Mouse (Mus musculus): Measurements from ENCODE around the gene Gm21830.
"Not testable (repeated sequence)": the region's sequence is repeated elsewhere in the genome, so short reads cannot be mapped to it uniquely, and the experiment has no call there.

The Gm21830 gene

DNA sequence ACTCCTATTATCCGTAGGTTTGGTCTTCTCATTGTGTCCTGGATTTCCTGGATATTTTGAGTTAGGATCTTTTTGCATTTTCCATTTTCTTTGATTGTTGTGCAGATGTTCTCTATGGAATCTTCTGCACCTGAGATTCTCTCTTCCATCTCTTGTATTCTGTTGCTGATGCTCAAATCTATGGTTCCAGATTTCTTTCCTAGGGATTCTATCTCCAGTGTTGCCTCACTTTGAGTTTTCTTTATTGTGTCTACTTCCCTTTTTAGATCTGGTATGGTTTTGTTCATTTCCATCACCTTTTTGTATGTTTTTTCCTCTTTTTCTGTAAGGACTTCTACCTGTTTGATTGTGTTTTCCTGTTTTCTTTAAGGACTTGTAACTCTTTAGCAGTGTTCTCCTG is at the start of gene Gm21830:
Gm21830 (plus strand) TSS at position 301 of the 400 bp plus-strand sequence.
- DNase-seq (ENCODE audit: low spot score in 2 of 2) = not testable (repeated sequence)

DNA sequence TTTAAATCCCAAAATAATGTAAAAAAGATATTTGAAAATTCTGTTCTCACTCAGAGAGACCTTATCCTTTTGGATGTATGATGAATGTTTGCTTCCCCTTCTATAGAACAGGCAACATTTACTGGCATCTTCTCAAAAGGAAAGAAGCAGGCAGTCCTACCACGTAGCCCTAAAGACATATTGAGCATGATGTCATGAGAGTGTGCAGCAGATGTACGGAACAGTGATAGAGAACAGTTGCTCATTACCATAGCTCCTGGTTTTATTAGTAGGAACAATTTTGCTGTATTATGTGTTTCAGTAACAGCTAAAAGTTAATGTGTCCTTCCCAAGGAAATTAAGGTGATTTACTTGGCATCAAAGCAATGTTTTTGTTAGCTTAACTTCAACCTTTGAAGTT is 49.0 kb upstream of the Gm21830 start:
- no peak for DNase-seq (ENCODE audit: low spot score in 2 of 2)

DNA sequence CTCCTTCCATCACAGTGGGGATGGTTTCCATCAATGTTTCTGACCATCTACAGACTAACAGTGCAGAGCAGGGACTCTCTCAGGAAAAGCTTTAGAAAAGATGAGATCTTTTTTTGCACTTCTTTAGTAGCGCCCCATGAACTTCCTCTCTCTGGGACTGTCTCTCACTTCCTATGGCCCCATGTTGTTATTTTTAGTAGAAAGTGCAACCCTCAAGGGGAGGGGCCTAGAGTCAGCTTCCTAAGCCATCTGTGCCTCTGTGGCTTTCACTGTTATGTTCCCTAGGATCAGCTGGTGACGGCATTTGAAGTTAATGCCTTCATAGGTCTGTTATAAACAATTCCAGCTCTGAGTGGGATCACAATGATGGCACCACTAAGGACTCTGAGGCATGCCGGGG is 35.0 kb upstream of the Gm21830 start:
- DNase-seq (ENCODE audit: low spot score in 2 of 2) = no peak

DNA sequence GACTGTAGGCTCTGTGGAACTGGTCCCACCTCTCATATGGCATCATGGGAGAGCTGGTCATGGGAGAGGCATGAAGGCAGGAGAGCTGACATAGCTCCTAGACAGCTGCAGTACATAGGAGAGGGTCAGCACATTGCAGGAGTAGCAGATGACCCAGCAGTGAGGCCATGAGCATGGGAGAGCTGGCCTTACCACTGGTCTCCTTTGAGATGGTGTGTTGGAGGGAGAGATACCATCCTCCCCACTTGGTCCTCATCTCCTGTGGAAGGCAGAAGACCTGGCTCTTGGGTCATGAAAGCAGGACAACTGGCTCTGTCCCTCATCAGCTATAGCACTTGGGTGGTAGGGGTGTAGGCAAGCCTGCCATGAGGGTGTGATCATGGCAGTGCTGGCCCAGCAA is 7.3 kb downstream of the Gm21830 start:
- no peak for DNase-seq (ENCODE audit: low spot score in 2 of 2)

DNA sequence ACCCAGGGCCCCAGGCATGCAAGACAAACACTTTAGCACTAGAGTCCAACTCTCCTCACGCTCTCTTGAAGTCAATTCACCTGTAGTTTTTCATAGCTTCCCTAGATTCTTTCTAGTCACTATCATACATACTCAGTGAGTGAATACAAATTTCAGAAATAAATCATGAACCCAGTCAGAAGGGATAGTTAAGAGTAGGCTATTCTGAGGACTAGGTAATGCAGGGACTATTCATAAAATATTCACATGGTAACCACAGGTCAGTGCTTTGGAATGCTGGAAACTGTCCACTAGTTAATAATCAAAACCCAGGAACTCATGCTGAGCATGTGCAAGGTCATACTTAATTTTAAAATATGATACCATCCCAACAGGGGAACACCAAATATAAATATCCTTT is 9.3 kb downstream of the Gm21830 start:
- no peak for DNase-seq (ENCODE audit: low spot score in 2 of 2)

DNA sequence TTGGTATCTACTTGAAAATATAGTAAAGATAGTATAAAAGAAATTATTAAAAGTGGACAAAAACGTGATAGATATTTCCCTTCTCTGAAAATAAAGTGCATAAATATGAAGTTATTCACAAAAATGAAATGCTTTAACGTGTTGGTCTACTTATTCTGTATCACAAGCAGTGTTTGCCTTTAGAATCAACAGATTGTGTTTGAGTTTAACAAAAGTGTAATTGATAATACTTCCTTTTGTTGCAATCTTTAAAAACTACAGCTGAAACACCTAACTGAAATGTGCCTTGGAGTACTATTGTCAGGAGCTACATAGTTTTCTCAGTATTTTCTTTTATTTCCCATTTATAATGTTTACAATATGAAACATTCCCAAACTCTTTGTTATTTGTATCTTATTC is 19.6 kb downstream of the Gm21830 start, which contains the start of gene Gm26727:
Gm26727 (minus strand) TSS at position 101 of the 400 bp plus-strand sequence.
- DNase-seq (ENCODE audit: low spot score in 2 of 2) = no peak

DNA sequence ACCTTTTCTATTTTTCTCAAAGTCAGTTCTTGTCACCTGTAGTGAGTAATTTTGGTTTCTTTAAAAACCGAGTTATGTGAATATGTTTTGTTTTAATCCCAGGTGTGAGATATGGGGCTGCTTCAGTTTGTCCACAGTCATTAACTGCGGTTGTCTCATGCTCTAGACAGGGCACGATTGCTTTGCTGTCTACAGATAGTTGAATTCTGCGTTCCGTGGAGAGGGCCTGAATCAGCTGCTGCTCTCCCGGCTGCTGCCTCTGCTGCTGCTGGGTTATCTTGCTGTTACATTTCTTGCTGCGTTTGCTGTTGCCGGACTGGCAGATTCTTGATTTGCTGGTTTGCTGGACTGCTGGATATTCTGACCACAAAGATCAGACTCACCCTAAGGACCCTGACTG is 24.8 kb downstream of the Gm21830 start:
- DNase-seq (ENCODE audit: low spot score in 2 of 2) = no peak

DNA sequence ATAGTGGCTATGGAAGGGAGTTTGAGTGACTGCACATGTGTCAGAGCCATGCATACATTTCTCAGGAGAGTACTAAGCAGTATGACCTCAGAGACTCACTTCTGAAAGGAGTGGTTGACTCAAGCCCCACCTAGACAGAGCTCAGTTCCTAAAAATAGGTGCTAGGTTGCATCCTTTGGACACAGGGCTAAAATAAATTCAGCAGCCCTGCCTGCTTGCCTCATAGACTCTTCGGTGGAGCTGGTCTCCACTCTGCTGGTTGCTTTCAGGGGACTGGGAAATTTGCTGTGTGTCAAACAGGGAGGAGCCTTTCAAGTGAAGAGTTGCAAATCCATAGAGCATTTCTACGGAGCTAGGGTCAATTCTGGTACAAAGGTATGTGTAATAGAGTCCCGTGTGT is 32.3 kb downstream of the Gm21830 start, which contains the start of gene Xirp2:
Xirp2 (plus strand) TSS at position 223 of the 400 bp plus-strand sequence.
- DNase-seq (ENCODE audit: low spot score in 2 of 2) = no peak

DNA sequence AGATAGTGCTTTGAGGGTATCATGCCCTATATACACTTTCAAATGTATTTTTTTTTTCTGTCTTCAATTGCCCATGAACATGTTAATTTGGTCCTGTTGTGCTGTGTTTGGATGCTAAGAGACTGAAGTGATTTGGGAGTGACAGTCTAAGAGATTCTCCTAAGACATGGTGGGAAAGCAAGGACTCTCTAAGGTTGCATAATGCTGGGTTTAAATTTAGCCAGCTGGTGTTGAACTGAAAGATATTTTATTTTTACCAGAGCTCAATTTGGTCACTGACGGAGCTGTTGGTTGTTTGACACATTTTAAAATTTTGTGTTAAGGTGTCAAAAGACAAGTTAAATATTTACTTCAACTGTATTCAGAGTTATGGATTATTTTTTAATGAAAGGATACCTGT is 33.2 kb downstream of the Gm21830 start:
- no peak for DNase-seq (ENCODE audit: low spot score in 2 of 2)

DNA sequence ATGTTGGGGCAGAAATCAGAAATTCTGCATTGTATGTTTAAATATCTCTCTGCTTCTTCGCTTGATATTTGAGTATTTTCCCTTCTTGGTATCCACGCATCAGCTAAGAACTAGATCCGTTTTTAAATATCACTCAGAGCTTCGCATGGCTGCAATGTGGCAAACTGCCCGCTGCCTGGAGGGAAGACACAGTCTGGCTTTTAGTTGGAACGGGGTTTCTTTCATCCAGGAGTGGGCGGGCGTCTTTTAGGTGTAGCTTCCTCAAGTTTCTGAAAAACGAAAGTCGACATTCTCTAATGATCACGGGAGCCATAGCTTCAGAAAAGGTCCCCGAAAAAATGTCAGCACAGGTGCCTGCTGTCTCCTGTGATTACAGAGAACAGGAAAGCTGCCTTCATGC is 33.7 kb downstream of the Gm21830 start:
- peak; percentile 53 to 60 for DNase-seq (ENCODE audit: low spot score in 2 of 2)

DNA sequence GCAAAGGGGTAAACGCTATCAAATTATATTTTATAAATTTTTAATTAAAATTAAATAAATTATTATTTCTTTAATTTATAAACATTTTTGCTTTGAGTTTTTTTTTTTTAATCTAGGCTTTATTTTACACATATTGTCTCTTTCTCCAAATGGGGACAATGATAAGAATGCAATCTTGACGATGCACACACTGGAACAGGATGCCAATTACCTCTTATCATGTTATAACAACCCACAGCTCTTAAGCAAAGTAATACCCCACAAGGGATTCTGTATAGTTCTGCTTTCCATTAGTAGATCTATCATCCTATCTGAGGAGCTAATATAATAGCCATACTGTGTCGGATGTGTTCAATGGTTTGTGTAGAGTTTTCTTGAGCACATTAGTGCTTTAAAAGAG is 47.3 kb downstream of the Gm21830 start:
- DNase-seq (ENCODE audit: low spot score in 2 of 2) = no peak

DNA sequence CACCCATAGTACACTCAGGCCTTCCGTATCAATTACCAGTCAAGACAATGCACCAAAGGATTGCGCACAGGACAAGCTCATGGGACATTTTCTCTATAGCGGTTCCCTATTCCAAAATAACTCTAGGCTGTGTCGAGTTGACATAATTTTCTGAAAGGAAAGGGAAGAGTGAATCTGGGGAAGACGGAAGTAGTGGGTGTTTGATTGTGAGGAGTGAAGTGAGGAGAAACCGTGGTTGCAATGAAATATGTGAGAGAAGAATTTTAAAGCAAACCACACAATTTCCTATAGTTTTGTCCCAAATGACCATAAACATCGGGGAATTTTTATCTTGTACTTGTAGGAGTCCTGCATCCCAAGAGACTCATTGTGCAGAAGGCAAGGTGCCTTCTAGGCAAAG is 53.5 kb downstream of the Gm21830 start:
- no peak for DNase-seq (ENCODE audit: low spot score in 2 of 2)

DNA sequence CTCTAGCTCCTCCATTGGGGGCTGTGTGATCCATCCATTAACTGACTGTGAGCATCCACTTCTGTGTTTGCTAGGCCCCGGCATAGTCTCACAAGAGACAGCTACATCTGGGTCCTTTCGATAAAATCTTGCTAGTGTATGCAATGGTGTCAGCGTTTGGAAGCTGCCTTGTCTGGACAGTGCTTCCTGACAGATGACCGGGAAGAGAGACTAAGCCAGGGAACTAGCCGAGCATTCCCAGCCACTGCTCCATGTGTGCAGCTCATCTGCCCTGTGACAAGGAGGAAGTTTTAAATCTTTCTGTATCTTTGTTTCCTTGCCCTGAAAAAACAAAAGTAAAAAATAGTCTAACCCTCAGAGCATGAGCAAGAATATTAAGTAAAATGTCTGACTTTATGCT is 56.5 kb downstream of the Gm21830 start:
- not testable (repeated sequence) for DNase-seq (ENCODE audit: low spot score in 2 of 2)

DNA sequence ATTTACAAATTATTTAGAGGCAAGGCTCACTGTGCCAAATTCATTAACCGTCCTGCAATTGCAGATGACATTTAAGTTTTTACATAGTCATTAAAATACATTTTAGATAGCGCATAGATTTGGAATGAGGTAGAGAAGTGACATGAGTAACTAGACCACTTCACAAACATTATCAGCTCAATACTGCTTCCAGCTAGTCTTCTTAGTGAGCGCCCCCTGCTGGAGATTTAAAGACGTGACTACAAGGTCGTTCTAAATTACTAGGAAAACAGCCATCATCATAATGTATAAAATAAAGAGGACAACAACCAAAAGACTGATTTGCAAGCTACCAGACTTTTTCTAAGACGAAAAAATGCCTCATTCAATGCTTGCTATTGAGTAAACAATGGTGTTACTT is 64.2 kb downstream of the Gm21830 start:
- peak; percentile 46 to 70 for DNase-seq (ENCODE audit: low spot score in 2 of 2)

DNA sequence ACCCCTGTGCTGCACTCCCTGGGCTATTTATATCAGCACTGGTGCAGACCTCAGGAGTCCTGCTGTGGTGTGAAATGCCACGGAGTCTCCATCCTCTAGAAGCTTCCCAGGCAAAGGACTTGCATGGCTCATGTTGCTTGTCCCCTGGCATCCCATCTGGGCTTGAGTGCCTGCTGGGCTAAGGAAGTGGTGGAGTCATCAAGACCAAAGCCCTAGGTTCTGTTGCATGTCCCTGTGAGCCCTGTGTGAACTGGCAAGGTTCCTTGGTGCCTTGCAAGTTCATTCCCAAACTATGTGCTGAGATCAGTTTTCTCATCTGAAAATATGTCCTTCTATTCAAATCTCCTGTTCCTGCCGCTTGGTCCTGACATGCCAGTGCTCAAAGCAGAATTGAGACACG is 67.5 kb downstream of the Gm21830 start:
- no peak for DNase-seq (ENCODE audit: low spot score in 2 of 2)

Measured in right cerebral cortex, postnatal 10 days (tissue).